Mouse (Mus musculus) bone marrow, adult 2 months (tissue): ENCODE data around the gene Nt5m.

Experiments
- CTCF ChIP-seq: fragments of 200-500 bp; IDR thresholded peaks from 2 replicates; pipeline ENCODE4 v1.5.1; 2011; ENCODE audit warnings: low read length, control low read depth; ENCODE audit not compliant: control insufficient read depth, insufficient read depth
- POLR2A ChIP-seq: fragments of 200-500 bp; IDR thresholded peaks from 2 replicates; pipeline ENCODE4 v1.6.1; 2011; ENCODE audit warnings: low read depth, mild to moderate bottlenecking, control low read depth, low read length, borderline replicate concordance; ENCODE audit not compliant: control insufficient read depth

GRCm38 (mm10) chr11:59814936-59815335, 24.3 kb upstream of the Nt5m start:
- TF ChIP-seq POLR2A (no peak), CTCF (no peak)
